Mouse (Mus musculus) left cerebral cortex, postnatal 25 days (tissue): ENCODE results near the gene Col8a2. TPM values are rescaled to one million over a fixed set of nuclear protein-coding genes. Genes with fewer than 3 reads are reported as not detected.

ENCODE experiments used
- DNase-seq, 2 experiments: peaks; one replicate each; pipeline ENCODE4 v3.0.0; 2022; ENCODE audit warnings: low spot score in 2 of 2, mixed read lengths in 1 of 2
- intact Hi-C: fragments of 180-260 bp; cut with DNase I; formaldehyde crosslinking; loops from one replicate; pipeline ENCODE4 v1.15.1; 2025
- total RNA-seq, 2 experiments: library from RNA; stranded (reverse); gene quantifications; 2 replicates each; pipeline ENCODE4 v1.2.3; 2021

The Col8a2 gene
- 1 to 10 TPM; 1.1 to 1.7 TPM for total RNA-seq

DNA sequence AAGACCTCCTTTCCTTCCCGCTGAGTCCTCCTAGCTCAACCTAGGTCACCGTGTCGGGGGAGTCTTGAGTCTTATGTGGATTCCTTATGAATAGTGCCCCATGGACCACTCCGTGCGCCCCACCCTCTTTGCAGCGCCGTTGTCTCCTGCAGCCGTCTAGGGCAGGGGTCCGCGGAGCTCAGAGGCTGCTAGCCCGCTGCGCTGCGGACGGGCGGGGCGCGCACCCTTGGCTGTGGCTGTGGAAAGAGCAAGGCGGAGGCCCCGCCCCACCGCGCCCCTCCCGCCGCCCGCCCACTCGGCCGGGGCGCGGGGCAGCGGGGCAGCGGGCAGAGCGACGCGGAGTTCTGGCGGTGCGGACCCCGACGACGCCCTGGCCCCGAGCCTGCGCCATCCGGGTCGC lies at the start of gene Col8a2:
Gene Col8a2 (plus strand): TSS at position 302 of the 400 bp plus-strand sequence.
- no peak for DNase-seq
- intact Hi-C loops, result no loop called here

DNA sequence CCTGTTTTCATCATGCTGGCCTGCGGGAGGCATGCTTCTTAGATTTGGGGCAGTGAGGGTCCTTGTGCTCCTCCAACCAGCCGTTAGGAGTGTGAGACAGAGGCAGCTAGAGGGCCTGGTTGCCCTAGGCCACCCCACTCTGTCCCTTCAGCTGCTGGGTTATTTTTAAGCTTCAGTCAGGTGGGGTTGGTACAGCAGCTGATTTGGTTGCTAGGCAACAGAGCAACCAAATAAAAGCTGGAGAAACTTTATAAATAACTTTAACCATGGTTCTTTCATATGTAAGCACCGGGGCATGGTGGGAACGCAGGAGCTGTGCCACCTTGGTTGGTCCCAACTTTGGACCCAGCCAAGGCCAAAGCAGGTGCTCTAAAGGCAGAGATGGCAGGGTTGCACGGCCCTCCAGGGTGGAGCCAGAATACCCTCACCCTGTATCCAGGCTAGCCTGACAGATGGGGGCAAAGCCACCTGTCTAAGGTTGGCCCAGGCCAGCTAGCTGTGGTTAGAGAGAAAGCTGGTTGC lies 48.8 kb upstream of the Col8a2 start:
- peak; percentile 63 to 79 for DNase-seq
- intact Hi-C loops, result no loop called here

DNA sequence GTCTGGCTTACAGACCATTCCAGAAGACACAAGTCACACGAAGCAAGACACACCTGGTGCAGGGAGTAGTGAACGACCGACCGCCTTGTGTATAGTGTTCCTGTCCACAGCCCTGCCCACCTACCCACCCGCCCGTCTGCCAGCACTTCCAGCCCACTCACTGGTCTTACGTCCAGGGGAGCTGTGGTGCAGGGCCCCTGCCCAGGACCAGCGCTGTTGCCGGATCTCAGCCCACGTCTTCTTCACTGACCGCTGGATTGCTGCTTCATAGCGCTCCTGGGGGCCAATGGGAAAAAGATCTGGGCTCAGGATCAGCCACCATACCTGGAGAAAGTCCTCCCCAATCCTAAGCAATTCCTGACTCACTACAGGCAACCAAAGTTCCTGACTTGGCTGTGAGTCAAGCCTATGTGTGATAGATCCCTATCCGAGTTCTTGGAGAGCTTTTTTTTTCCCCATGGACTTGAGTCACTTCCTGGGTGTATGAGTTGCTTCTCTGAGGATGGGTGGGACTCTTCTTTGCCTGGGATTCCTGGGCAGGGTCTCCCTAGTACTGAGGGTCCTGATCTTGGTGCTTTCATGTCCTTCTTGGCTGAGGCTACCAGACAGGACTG lies 46.6 kb upstream of the Col8a2 start:
- DNase-seq, result peak in 1 of 2 experiments; percentile 10
- intact Hi-C loops, result no loop called here

- DNase-seq, result no peak
- intact Hi-C loops, result no loop called here
Observed at GRCm38 (mm10) chr4:126241956-126242355, 44.6 kb upstream of the Col8a2 start.

GRCm38 (mm10) chr4:126242510-126242909 lies 44.1 kb upstream of the Col8a2 start:
- no peak for DNase-seq
- intact Hi-C loops, result no loop called here

- peak; percentile 49 to 93 for DNase-seq
Observed at GRCm38 (mm10) chr4:126246202-126246889, 40.2 kb upstream of the Col8a2 start.

DNA sequence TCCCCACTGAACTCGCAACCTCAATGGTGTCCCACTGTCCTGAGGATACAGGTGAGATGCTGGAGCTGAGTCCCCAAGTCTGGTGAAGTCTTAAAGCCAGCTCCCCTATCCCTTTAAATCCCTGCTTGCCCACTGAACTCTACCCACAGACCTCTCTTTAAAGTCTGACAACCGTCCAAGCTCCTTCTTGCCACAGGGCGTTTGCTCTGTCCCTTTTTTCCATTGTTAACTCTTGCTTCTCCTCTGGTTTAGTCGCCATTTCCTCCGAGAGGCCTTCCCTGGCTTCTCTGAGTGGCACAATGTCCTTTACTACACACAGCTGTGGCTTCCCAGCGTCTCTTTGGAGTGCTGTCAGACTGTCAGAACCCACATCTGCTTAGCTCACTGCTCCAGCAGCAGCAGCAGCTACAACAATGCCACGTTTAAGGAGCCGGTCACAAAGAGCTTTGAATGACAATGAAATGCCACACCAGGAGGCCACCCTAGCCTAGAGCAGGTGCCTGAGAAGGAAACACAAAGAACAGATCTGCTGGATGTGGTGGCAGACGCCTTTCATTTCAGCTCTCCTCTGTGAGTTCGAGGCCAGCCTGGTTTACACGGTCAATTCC lies 38.2 kb upstream of the Col8a2 start:
- intact Hi-C loops, result no loop called here
- no peak for DNase-seq

More at GRCm38 (mm10) chr4:126246202-126246889, 40.2 kb upstream of the Col8a2 start:
- intact Hi-C loops, result no loop called here

- intact Hi-C loops, result no loop called here
- DNase-seq, result no peak
Observed at GRCm38 (mm10) chr4:126250659-126251058, 35.9 kb upstream of the Col8a2 start.

DNA sequence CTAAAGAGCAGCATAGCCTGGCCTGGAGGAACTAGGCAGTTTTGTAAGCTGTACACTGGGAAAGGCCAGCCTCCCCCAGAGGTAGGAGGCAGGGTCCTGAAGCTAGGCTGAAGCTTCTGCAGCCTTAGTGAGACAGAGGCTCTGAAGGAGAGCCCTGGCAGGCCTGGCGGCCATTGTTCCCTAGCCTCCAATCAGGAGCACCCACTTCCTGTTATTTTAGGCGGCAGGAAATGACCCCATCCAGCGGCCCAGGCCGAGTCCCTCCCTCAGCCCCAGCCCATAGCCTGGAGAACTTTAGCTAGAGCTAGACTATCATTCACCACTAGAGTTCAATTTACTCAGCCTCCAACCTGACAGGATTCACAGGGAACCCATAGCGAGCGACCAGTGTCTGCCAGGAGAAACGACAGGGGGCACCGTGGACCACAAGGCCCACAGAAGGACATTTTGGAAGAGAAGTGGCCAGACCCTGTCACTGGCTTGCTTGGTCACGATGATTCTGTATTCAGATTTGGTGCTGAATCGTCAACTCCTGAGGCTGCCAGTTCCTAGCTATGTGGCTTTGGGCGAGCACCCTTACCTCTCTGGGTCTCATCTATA lies 34.8 kb upstream of the Col8a2 start:
- intact Hi-C loops, result no loop called here
- no peak for DNase-seq

DNA sequence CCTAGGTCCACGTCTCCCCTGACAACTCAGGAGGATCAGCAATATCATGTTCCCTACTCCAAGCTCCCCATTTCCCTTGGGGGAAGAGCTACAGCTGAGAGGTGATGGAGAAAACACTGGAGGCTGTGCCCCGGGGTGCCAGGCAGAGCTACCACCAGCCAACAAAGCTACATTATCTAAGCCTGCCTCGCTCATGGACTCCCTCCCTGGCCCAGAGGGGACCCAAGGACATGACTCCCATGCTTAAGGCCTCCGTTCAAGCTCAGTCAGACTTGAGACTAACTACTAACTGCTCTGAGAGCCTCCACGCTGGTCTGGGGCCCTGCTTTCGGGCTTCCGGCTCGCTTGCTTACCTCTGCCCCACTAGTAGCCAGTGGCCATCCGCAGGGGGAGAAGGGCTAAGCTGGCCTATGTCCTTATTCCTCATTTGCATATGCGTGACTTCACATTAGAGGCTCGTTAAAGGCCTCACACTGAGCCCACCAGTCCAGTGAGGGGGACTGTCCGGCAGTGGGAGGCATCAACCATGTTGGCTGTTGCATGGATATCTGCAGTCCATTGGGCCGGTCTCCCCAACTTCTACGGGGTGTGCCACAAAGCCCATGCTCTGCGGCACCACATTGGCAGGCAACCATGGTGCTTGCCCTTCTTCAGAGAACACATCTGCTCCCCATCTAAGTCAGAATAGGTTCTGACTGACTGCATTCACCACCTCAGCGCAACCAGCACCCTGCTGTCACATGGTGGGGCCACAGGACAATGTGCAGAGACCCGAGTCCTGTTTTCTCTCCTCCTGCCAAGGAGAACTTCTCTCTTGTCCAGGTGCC lies 34.0 kb upstream of the Col8a2 start:
- no peak for DNase-seq
- intact Hi-C loops, result no loop called here

DNA sequence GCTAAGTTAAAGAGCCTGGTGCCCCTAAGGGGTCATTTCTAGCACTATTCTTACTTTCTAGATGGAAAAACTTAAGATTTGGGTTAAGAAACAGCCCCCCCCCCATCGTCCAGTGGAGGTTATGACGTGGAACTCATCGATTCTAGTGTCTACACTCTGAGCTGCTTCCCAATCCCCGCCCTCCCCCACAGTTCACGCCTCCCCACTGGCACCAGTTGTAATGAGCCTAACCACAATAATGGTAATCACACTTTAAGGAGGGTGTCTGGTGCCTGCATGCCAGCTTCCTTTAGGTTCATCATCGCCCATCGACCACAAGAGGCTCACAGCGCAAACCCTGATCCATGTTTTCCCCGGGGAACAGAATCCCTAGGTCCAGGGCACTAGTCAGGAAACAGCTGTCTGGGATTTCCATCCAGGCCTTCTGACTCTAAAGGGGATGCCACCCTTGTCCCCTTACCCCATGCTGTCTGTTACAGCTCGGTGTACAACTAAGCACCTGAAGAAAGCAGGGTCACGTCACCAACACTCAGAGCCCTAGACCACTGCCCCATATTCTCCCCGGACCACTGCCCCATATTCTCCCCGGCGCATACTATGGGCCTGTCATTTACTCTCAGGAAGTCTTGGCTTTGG lies 32.8 kb upstream of the Col8a2 start:
- intact Hi-C loops, result no loop called here
- DNase-seq, result no peak

- intact Hi-C loops, result loop anchor here (5.0 kb wide), 1 partner anchor 152 kb away; the partner anchor contains the start of gene Stk40
Observed at GRCm38 (mm10) chr4:126254315-126255112, 32.1 kb upstream of the Col8a2 start.

DNA sequence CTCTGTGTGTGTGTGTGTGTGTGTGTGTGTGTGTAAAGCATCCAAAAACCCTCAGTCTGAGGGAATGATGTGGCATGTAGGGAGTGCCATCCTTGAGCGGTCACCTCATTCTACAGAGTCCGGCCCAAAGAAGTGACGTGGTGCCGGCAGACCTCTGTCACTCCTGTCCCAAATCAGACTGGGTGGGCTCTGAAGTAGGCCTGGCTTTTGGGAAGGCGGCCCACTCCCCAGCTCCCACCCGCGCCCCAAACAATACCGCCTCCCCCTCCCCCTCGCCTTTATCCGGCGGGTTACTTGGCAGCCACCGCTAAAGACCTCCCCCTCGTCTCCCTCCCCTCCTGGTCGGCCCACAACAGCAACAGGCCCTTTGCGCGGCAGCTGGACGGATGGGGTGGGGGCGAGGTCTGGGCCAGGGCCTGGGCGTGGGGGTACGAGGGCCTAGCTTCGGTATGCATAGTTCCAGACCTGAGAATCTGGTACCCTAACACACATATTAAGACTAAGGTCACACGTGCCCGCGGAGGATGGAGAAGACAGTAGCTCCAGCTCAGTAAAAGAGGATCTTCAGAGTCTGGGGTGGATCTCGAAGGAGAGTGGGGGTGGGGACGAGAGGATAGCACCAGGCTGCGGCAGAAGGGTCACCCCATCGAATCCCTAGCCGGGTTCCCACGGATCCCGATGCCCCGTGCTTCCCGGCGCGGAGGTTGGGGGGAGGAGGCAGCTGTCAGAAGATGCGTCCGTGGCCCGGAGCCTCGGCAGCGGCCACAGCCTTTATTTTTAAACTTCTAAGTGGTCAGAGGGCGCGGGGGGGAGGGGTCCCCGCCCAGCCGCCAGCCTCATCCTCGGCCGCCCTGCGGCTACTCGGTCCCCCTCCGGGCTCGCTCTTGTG lies 31.2 kb upstream of the Col8a2 start:
- intact Hi-C loops, result loop anchor here (5.0 kb wide), 1 partner anchor 153 kb away; the partner anchor contains the start of gene Stk40
- DNase-seq, result peak; percentile 46 to 51

More at GRCm38 (mm10) chr4:126254315-126255112, 32.1 kb upstream of the Col8a2 start:
- peak; percentile 62 to 83 for DNase-seq

GRCm38 (mm10) chr4:126256131-126256791 lies 30.3 kb upstream of the Col8a2 start, which contains the start of gene Map7d1:
Gene Map7d1, minus strand, starts transcription at chr4:126256343.
- DNase-seq, result peak; percentile 87 to 90
- intact Hi-C loops, result loop anchor here (5.0 kb wide), 1 partner anchor 154 kb away; the partner anchor contains the start of gene Stk40

GRCm38 (mm10) chr4:126256967-126257881 lies 29.4 kb upstream of the Col8a2 start:
- DNase-seq, result no peak
- intact Hi-C loops, result loop anchor here (5.0 kb wide), 1 partner anchor 155 kb away; the partner anchor contains the start of gene Stk40
